Mouse (Mus musculus) spleen, adult 2 months (tissue): Measurements from ENCODE around the gene Ctnna2.

Source experiments
- CTCF ChIP-seq: fragments of 200-500 bp; IDR thresholded peaks from 2 replicates; pipeline ENCODE4 v1.5.1; 2011; ENCODE audit warnings: mild to moderate bottlenecking, inconsistent platforms; ENCODE audit not compliant: insufficient read depth, insufficient read length, insufficient replicate concordance; ENCODE audit errors: extremely low read depth
- POLR2A ChIP-seq: fragments of 200-500 bp; IDR thresholded peaks from 2 replicates; pipeline ENCODE4 v1.6.1; 2011; ENCODE audit warnings: low read depth, low read length, inconsistent platforms

DNA sequence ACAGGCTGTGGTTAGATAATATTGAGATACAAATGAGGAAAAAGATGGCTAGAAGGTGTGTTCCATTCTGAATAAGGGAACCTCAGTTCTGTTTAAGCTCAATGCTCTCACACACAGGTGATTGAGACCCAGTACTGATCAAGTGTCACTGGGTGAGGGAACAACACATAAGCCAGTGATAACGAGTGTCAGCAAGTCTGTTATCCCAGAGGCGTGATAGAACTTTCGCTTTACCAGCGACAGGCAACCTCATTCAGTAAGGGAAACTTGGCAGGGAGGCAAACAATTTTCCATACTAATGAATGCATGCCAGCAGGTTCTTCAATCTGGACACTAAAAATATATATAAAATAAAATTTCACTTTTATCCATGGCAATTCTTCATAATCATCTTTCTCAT, 334.9 kb downstream of the Ctnna2 start:
- TF ChIP-seq CTCF (no peak), POLR2A (no peak)
